Mouse (Mus musculus) G1E (cell line): ENCODE measurements around the gene Xylt1.

Source experiments
- CTCF ChIP-seq: IDR thresholded peaks from 2 replicates; pipeline ENCODE4 v1.5.1; 2012; ENCODE audit warnings: low read depth, low read length, inconsistent platforms, mixed read lengths
- GATA1 ChIP-seq: IDR thresholded peaks from 2 replicates; pipeline ENCODE4 v1.6.1; 2012; ENCODE audit warnings: borderline replicate concordance, low read length, inconsistent platforms, mixed read lengths
- GATA2 ChIP-seq: IDR thresholded peaks from 2 replicates; pipeline ENCODE4 v1.6.1; 2012; ENCODE audit warnings: low read depth, low read length, inconsistent platforms, borderline replicate concordance
- POLR2AphosphoS5 ChIP-seq: IDR thresholded peaks from 2 replicates; pipeline ENCODE4 v1.6.1; 2012; ENCODE audit warnings: low read depth, low read length, inconsistent platforms; ENCODE audit not compliant: insufficient replicate concordance
- TAL1 ChIP-seq: conservative IDR thresholded peaks from 2 replicates; pipeline ENCODE4 v1.6.1; 2012; ENCODE audit warnings: low read depth, low read length, inconsistent platforms, mixed read lengths

DNA sequence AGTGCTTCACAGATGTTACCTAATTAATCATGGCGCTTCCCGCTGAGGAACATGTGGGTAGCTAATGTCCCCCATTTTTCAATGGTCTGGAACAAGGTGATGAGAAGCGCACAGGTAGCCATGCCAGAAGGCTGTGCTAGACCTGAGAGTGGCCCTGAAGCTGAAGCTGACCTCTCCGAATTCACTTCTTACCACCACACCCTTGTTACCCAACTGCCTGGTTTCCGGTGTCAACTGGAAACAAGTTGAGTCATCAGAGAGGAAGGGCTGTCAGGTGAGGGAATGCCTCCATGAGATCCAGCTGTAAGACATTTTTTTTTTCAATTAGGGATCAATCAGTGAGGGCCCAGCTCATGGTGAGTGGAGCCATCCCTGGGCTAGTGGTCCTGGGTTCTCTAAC is 68.8 kb downstream of the Xylt1 start:
- TF ChIP-seq CTCF (no peak), GATA1 (no peak), TAL1 (no peak), POLR2AphosphoS5 (no peak), GATA2 (no peak)
